Mouse (Mus musculus) hindbrain, embryonic 11.5 days (tissue): Measurements from ENCODE around the gene Cxcr3. TPM values are rescaled to one million over a fixed set of nuclear protein-coding genes. Genes with fewer than 3 reads are reported as not detected.

Experiments used
- ATAC-seq: fragments of 200-750 bp; cut with Nextera tagmentation; 2 replicates; pipeline ENCODE4 v1.8.0; 2017; ENCODE audit warnings: mild to moderate bottlenecking, moderate TSS enrichment, moderate library complexity; ENCODE audit not compliant: low FRiP score
- DNase-seq: peaks from one replicate; pipeline ENCODE4 v3.0.0-alpha.2; 2015; ENCODE audit warnings: low spot score
- H3K27ac ChIP-seq: fragments of 300-500 bp; sonication (generic); 2 replicates; pipeline ENCODE4 v1.5.1; 2014; ENCODE audit warnings: mild to moderate bottlenecking, low read depth, low read length
- H3K27me3 ChIP-seq: fragments of 300-500 bp; sonication (generic); 2 replicates; pipeline ENCODE4 v1.6.1; 2014; ENCODE audit warnings: mild to moderate bottlenecking, low read length, moderate library complexity, mixed read lengths; ENCODE audit not compliant: control insufficient read depth, insufficient read depth
- H3K36me3 ChIP-seq: fragments of 300-500 bp; sonication (generic); 2 replicates; pipeline ENCODE4 v1.6.1; 2014; ENCODE audit warnings: mild to moderate bottlenecking, low read length, moderate library complexity, mixed read lengths; ENCODE audit not compliant: control insufficient read depth, insufficient read depth
- H3K4me1 ChIP-seq: fragments of 300-500 bp; sonication (generic); replicated peaks from 2 replicates; pipeline ENCODE4 v1.6.1; 2014; ENCODE audit warnings: low read length, mixed read lengths; ENCODE audit not compliant: control insufficient read depth, insufficient read depth
- H3K4me2 ChIP-seq: fragments of 300-500 bp; sonication (generic); replicated peaks from 2 replicates; pipeline ENCODE4 v1.6.1; 2014; ENCODE audit warnings: mild to moderate bottlenecking, low read depth, low read length
- H3K4me3 ChIP-seq: fragments of 300-500 bp; sonication (generic); 2 replicates; pipeline ENCODE4 v1.5.1; 2014; ENCODE audit warnings: low read depth, low read length
- H3K9ac ChIP-seq: fragments of 300-500 bp; sonication (generic); 2 replicates; pipeline ENCODE4 v1.6.1; 2014; ENCODE audit warnings: low read depth, low read length
- H3K9me3 ChIP-seq: fragments of 300-500 bp; sonication (generic); 2 replicates; pipeline ENCODE4 v1.6.1; 2016; ENCODE audit warnings: low read length; ENCODE audit not compliant: control insufficient read depth
- WGBS: fragments of 180-500 bp; shearing (Covaris S2); extraction: QIAGEN DNeasy Blood & Tissue Kit; methylation state at CpG from one replicate; pipeline ENCODE4 v1.1.7; 2014; 5-methylcytosine and 5-hydroxymethylcytosine counted together
- polyA plus RNA-seq: library from polyadenylated mRNA; unstranded; fragments of >200 nt; fragmentation: Nextera tagmentation; extraction: Ambion mirVana; gene quantifications from 2 replicates; pipeline ENCODE4 v1.2.1, GENCODE M21; 2014

Cxcr3 gene
- 0.28 TPM in 1 of 2 replicates, not detected in the other for polyA plus RNA-seq

DNA sequence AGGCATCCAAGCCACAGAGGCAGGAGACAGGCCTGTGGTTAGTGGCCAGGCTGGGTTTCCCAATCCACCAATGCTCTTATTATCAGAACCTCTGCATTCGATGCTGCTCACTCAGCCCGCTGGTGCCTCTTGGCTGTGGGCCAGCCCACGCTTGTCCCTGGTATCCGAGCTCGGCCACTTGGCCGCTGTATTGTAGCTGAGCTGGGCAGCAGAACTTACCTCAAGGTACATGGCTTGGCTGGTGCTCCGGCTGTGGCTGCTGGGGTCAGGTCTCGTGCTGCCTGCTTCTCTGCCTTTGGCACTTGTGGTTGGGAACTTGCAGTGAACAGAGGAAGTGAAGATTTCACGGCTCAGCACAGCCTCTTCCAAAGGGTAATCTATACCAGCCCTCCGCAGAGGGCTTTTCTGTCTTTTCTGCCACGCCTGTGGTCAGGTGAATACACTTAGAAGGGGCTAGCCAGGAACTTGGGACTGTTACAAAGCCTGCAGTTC is at the start of gene Cxcr3:
TSS of gene Cxcr3 (minus strand) at position 442 of the 492 bp plus-strand sequence.
- ATAC-seq (no peak), DNase-seq (no peak)
- no peak within 1 kb of the TSS for H3K27ac ChIP-seq
- 85% methylated on average over 11 of the region's 11 CpGs for WGBS
- H3K9me3 ChIP-seq = no peaks in the 10 kb centered on the region
- no peak within 1 kb of the TSS for H3K4me2 ChIP-seq
- no peak within 1 kb of the TSS for H3K9ac ChIP-seq
- H3K27me3 ChIP-seq = no peaks in the 10 kb centered on the region; the same call in 1 of the 2 replicates
- no peaks in the 10 kb centered on the region for H3K36me3 ChIP-seq
- H3K4me1 ChIP-seq = no peaks in the 10 kb centered on the region
- no peak within 1 kb of the TSS for H3K4me3 ChIP-seq

DNA sequence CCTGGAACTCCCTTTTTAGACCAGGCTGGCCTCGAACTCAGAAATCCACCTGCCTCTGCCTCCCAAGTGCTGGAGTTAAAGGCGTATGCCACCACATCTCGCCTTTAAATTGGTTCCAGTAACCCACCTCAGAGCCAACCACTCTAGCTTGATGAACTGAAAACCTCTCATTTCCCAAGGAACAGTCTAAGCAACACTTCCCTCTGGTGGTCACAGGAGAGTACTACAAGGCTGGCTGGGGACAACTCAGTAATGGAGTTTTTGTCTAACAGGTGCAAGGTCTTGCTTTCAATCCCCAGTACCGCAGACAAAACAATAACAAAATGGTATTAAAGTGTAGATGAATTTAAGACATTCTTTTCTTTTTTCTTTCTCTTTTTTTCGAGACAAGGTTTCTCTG is 38.0 kb upstream of the Cxcr3 start:
- ATAC-seq = no peak
- H3K36me3 ChIP-seq = no peaks in the 10 kb centered on the region
- no peak overlapping the region for H3K4me3 ChIP-seq
- no peaks in the 10 kb centered on the region for H3K4me1 ChIP-seq
- no peak overlapping the region for H3K27ac ChIP-seq
- H3K9me3 ChIP-seq = no peaks in the 10 kb centered on the region
- DNase-seq = peak; percentile 72
- 37% methylated on average over 5 of the region's 5 CpGs for WGBS
- no peak overlapping the region for H3K4me2 ChIP-seq
- H3K27me3 ChIP-seq = no peaks in the 10 kb centered on the region
- H3K9ac ChIP-seq = no peak overlapping the region

DNA sequence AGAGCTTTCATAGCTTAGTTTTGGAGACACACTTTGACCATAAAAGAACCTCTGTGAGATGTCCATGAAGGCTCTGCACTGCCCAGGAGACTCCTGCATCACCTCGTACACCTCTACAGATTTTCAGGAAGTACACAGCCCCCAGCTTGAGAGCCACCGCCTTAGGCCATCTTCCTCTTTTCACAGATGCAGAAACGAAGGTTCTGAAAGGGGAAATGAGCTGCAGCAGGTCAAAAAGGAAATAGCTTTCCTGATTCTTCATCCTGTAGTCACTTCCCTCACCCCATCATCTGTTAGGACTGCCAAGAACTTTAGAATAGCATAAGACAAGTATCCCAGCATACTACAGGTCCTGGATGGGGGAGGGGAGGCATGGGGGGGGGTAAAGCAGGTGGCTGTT is 36.2 kb upstream of the Cxcr3 start:
- Histone ChIP-seq H3K4me2 (no peak overlapping the region), H3K9ac (no peak overlapping the region), H3K9me3 (no peaks in the 10 kb centered on the region), H3K27me3 (no peaks in the 10 kb centered on the region), H3K4me3 (no peak overlapping the region), H3K27ac (no peak overlapping the region), H3K4me1 (no peaks in the 10 kb centered on the region), H3K36me3 (no peaks in the 10 kb centered on the region)
- WGBS = 66% methylated on average over 3 of the region's 3 CpGs
- DNase-seq = no peak
- ATAC-seq = no peak

DNA sequence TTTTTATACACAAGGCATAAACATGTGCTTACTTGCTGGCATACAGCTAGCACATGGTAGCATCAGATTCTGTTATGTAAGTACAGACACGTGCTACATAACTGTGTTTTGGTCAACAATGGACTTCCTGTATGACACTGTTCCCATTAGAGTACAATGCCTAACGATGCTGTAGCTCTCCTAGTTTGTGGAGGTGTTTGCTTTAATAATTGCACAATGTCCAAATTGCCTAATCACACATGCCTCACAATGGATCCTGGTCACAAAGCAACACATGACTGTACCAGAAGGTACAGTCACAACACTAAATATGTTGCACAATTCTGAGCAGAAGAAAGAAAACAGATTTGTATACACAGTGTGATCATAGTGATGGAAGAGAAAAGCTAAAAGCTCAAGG is 35.4 kb upstream of the Cxcr3 start:
- Histone ChIP-seq H3K27me3 (no peaks in the 10 kb centered on the region), H3K27ac (no peak overlapping the region), H3K4me1 (no peaks in the 10 kb centered on the region), H3K4me2 (no peak overlapping the region), H3K36me3 (no peaks in the 10 kb centered on the region), H3K9ac (no peak overlapping the region), H3K4me3 (no peak overlapping the region), H3K9me3 (no peaks in the 10 kb centered on the region)
- no peak for ATAC-seq
- no peak for DNase-seq
- WGBS = 71% methylated on average over 2 of the region's 2 CpGs

DNA sequence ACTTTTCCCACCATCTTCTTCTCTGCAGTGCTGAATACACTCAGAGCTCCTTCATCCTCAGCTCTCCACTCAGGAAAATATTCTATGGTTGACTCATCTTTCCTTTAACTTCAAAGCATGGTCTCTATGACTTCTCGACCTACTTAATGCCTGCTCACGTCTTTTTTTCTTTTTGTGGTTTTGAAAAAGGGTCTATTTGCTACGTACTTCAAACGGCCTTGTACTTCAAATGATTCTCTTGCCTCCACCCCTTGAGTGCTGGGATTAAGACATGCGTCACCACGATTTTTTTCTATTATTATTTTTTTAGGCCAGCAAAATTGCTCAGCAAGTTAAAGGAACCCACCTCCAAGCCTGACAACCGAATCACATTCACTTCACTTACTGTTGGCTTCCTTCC is 33.2 kb upstream of the Cxcr3 start:
- ATAC-seq (no peak), DNase-seq (no peak)
- H3K4me1 ChIP-seq = no peaks in the 10 kb centered on the region
- 83% methylated on average over 7 of the region's 7 CpGs for WGBS
- no peak overlapping the region for H3K4me2 ChIP-seq
- H3K9ac ChIP-seq = no peak overlapping the region
- H3K4me3 ChIP-seq = no peak overlapping the region
- H3K36me3 ChIP-seq = no peaks in the 10 kb centered on the region
- no peaks in the 10 kb centered on the region for H3K9me3 ChIP-seq
- no peak overlapping the region for H3K27ac ChIP-seq
- H3K27me3 ChIP-seq = no peaks in the 10 kb centered on the region

DNA sequence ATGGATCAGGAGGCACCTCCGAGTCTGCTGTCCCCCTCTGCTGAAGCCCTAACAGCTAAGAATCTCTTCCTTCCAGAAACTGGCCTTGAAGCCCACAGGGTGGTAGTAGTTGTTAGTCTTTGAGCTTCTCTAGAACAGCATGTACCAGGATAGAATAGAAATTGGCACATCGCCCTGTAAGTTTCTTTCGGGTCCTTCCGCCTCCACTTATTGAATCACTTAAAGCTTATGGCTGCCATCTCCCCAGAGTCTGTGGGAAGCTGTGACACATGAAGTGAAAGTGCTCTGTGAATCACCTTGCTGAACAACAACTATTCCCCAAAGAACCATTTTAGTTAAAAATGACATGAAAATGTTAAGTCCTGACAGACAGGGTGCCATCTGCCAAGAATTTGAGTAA is 31.0 kb upstream of the Cxcr3 start:
- ATAC-seq (no peak), DNase-seq (no peak)
- Histone ChIP-seq H3K27ac (no peak overlapping the region), H3K36me3 (no peaks in the 10 kb centered on the region), H3K9ac (no peak overlapping the region), H3K4me2 (no peak overlapping the region), H3K4me3 (no peak overlapping the region), H3K27me3 (no peaks in the 10 kb centered on the region; the same call in 1 of the 2 replicates), H3K9me3 (no peaks in the 10 kb centered on the region), H3K4me1 (no peaks in the 10 kb centered on the region)
- 88% methylated on average over 4 of the region's 4 CpGs for WGBS

DNA sequence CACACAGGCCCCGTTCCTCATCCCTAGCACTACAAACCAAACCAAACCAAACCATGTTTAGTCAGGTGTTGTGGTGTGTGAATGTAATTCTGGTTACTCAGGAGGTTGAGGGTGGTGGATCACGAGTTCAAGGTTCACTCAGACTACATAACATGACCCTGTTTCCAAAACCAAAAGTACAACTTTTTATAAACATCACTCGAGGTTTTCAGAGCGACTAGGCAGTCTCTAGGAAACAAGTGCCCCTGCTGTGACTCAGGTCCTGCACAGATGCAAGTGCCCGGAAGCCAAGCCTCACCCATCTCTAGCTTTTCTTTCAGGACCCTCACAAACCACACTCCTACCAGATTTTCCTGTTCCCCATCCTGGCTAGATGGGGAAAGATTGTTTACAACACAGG is 30.6 kb upstream of the Cxcr3 start:
- Histone ChIP-seq H3K4me2 (no peak overlapping the region), H3K9ac (no peak overlapping the region), H3K27me3 (no peaks in the 10 kb centered on the region; the same call in 1 of the 2 replicates), H3K36me3 (no peaks in the 10 kb centered on the region), H3K9me3 (no peaks in the 10 kb centered on the region), H3K4me3 (no peak overlapping the region), H3K27ac (no peak overlapping the region), H3K4me1 (no peaks in the 10 kb centered on the region)
- DNase-seq (no peak), ATAC-seq (no peak)
- WGBS = 73% methylated on average over 5 of the region's 5 CpGs

DNA sequence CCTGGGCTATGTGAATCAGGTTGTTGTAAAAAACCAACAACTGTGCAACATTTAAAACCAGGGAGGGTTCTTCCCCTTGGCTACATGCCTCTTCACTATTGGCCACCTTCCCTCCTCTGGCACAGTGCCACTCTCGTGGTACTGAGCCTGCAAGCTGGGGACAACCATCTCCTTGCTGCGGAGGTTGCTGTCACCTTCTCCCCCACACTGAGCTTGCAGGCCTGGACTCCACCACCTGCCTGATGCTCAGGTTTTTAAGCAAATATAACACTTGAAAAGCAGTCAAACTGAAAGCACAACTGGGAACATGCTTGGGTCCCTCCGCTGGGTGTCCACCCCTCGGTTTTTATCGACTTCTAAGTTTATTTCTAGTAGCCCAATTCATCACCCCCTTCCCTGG is 20.4 kb upstream of the Cxcr3 start:
- H3K27ac ChIP-seq = no peak overlapping the region
- no peaks in the 10 kb centered on the region for H3K4me1 ChIP-seq
- 69% methylated on average over 5 of the region's 5 CpGs for WGBS
- no peak overlapping the region for H3K9ac ChIP-seq
- H3K36me3 ChIP-seq = no peaks in the 10 kb centered on the region
- DNase-seq (no peak), ATAC-seq (no peak)
- H3K4me2 ChIP-seq = no peak overlapping the region
- no peaks in the 10 kb centered on the region for H3K9me3 ChIP-seq
- peaks cover 2% of the 10 kb centered on the region; the same call in 1 of the 2 replicates for H3K27me3 ChIP-seq
- H3K4me3 ChIP-seq = no peak overlapping the region

DNA sequence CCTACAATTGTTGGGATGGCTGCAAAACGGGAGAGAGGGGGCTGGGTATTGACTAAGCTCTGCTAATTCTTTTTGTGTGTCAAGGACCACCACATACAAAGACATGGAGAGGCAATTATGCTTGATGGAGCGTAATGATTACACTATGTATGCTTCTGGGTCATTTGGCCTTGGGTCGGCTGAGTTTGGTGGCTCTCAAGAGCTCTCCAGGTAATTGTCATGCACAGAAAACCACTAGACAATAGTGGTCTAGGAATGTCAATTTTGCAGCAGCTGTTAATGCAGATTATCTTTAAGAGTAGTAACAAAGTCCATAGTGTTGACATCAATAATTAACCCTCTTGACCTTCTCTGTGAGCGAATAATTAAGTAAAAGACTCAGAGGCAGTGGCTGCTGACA is 16.1 kb upstream of the Cxcr3 start:
- Histone ChIP-seq H3K9ac (no peak overlapping the region), H3K27me3 (no peaks in the 10 kb centered on the region), H3K4me3 (no peak overlapping the region), H3K4me2 (no peak overlapping the region), H3K9me3 (no peaks in the 10 kb centered on the region), H3K27ac (no peak overlapping the region), H3K36me3 (no peaks in the 10 kb centered on the region), H3K4me1 (no peaks in the 10 kb centered on the region)
- ATAC-seq (no peak), DNase-seq (no peak)
- WGBS = 48% methylated on average over 4 of the region's 4 CpGs
